Mouse (Mus musculus) c-Kit-positive CD71-negative TER-119-negative erythroid progenitor cells, embryonic 14.5 days (primary cell): Measurements from ENCODE around the gene Rasal2.

ENCODE experiments used
- DNase-seq: peaks from one replicate; pipeline ENCODE4 v3.0.0-alpha.2; 2013; ENCODE audit warnings: low read depth

Rasal2 gene

DNA sequence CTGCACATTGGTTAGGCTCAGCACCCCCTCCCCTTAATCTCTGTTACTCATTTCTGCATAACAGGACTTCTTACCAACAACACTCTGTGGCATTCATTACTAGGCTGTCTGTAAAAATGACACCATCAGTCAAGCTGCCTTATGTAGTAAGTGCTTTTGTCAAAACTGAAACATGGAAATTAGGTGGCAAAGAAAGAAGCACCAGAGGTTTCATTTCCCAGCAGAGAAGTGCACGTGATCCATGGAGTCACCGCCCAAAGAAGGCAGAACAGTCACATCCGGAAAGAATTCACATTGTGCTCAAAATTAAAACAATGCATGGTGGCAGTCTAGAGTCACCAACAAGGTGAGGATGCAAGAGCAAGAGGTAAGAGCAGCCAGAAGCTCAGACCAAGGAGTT lies 271.4 kb downstream of the Rasal2 start:
- no peak for DNase-seq

DNA sequence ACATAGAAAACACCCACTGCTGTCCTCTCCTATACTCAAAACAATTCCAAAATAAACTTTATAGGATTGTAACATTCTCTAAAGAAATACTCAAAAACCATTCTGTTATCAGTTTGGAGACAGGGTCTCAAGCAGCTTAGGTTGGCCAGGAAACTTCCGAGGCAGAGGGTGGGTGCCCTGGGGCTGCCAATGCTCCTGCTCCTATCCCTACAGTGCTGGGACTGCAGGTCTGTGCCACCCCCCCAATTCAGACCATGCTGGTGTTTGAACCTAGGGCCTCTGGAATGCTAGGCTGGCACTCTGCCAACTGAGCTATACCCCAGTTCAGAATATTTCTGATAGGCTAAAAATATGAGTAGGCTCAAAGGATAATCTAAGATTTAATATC lies 274.5 kb downstream of the Rasal2 start:
- DNase-seq: no peak

DNA sequence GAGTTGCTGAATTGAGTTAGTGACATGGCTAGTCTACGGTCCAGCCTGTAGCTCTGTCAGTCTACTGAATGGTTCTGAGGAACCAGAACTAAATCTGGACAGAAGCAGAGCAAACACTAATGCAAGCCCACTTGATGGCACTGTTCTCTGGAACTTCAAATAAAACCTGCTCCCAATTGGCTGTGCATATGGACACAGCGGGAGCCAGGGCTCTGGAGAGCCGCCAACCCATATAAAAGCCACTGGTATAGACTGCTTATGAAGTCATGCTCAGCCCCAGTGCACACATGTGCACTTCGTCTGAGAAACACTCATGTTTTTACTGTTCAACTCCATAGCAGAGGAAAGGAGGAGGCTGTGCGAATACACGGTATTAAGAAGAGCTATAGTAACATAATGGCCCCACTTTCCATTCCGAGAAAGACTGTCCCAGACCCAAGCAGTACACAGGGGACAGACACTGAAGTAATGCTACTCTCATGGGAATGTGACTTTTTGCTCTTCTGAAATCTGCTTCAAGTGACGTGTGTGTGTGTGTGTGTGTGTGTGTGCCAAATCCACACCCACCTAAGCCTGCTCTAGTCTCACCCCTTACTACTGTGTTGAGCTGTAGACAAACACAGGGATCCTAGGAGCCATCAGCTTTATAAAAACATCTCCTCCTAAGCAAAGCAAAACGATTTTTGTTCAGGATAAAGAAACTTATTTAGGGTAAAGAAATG lies 275.1 kb downstream of the Rasal2 start:
- DNase-seq: no peak

- no peak for DNase-seq
These were observed 284.2 kb downstream of the Rasal2 start for GRCm38 (mm10) chr1:157128219-157128618.

DNA sequence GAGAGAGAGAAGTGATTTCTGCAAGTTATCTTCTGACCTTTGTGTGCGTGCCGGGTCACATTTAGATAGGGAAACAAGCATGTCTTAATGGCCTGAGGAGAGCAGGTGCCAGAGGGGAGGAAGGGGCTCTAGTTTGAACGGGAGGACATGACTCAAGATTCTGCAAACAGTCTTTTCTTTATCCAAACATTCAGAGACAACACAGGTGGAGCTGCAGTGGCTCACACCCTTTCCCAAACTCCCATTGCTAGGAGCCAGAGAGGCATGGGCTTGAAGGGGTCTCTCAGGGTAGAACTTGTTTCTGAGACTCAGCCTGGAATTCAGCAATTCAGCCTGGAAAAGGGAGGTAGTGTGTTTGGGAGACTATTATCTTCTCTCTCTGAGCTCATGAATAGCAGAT lies 288.6 kb downstream of the Rasal2 start:
- DNase-seq: no peak

GRCm38 (mm10) chr1:157119168-157119567 lies 293.2 kb downstream of the Rasal2 start:
- no peak for DNase-seq

DNA sequence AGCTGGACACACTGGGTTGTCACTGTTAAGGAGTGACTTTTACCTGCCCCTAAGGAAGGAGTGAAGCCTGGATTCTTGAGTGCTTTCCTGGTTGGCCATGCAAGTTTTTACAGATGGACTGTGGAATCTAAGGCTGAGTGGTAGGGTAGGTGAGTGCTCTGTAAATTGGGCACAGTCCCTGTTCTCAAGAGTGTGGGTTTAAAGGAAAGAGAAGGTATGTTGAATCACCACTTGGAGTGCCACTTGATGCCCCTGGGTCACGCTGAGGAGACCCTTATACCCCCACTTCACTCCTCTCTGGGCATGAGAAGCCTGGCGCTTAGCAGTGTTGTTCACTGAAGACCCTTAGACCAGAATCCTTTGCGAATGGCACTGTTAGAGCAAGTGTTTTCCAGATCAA lies 295.0 kb downstream of the Rasal2 start:
- no peak for DNase-seq

DNA sequence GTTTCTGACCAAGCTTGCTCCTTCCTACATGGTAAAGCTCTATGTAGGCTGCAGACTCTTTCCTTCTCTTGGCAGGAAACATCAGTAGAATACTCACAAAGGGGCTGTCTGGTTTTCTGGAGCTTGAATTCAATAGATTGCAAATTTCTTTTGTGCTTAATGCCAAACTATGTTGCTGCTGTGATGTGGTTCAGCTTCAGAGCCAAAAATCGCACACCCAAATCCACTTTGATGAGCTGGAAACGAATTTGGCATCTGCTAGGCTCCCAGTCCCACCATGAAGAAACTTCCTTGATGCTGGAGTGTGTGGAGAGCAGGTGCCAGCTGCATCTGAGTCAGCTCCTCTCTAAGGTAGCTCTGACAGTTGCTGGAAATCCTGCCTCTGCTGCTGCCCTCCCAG lies 297.9 kb downstream of the Rasal2 start:
- no peak for DNase-seq

DNA sequence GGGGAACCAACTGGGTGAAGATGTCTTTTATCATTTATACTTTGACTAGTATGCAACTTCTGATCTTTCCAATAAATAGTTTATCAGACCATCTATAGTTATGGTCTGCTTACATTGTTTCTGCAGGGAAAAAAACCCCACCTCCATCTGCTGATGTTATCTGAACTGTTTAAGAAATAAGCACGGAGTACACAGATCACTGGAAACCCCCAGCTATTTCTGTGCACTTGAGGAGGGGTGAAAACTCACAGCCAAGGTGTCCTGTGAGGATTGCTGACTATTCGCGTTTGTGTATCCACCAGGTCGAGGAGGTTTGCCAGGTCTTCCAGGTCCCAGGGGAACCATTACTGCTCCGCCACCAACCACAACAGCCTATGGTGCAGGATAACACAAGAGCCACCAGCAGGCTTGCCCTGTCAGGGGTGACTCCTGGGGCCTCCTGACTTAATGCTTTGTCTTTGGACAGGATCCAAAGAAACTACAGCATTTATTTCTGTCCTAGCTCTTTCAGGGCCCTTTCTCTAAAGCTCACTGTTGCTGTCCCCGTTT lies 302.0 kb downstream of the Rasal2 start:
- no peak for DNase-seq

DNA sequence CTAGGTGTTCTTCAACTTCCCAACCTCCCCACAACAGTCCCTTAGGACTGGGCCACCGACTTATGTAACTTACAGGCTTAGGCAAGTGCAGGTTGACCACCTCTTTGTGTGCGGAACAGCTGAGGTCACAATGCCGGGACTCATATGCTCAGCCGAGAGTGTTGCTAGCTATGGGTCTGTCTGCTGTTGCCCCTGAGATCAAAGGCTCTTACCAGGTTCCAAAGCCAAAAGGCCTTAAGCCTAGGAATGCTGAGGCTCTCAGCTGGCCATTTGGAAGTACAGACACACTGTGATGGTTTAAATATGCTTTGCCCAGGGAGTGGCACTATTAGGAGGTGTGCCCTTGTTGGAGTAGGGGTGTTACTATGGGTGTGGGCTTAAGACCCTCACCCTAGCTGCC lies 303.8 kb downstream of the Rasal2 start, which contains the start of gene Tex35:
Gene Tex35, minus strand, starts transcription at position 101 of the 400 bp plus-strand sequence.
- no peak for DNase-seq

- DNase-seq: peak; percentile 45
These were observed 311.1 kb downstream of the Rasal2 start for GRCm38 (mm10) chr1:157101122-157101865.

- no peak for DNase-seq
These were observed 316.9 kb downstream of the Rasal2 start for GRCm38 (mm10) chr1:157095534-157095933.

- no peak for DNase-seq
These were observed 319.8 kb downstream of the Rasal2 start for GRCm38 (mm10) chr1:157092622-157093021.

- no peak for DNase-seq
These were observed 320.3 kb downstream of the Rasal2 start for GRCm38 (mm10) chr1:157092140-157092539.

DNA sequence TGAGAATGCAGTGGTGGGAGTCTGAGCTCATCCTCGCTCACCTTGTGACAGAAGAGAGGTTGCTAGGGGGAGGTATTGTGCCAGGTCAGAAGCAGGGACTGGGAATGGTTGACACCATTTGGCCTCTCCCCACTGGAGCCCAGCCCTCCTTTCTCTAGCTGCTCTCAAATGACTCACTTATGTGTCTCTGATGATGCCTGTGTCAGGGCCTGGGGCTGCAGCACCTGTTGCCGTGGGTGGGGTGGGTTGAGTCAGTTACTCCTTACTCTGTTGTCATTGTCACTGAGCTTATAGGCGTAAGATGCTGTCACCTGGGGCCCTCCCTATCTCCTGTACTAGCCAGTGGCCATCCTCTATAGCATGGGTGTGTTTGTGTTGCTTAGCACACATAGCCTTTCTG lies 321.6 kb downstream of the Rasal2 start:
- no peak for DNase-seq

GRCm38 (mm10) chr1:157086097-157086994 lies 326.0 kb downstream of the Rasal2 start:
- DNase-seq: no peak
